Mouse (Mus musculus) gastrocnemius, adult 18-20 months (tissue): ENCODE results near the gene Rhbdd2. TPM values are rescaled to one million over a fixed set of nuclear protein-coding genes. Genes with fewer than 3 reads are reported as not detected.

ENCODE experiments used
- DNase-seq: peaks from one replicate; pipeline ENCODE4 v3.0.0; 2021; ENCODE audit warnings: low spot score
- total RNA-seq, 2 experiments: library from RNA; stranded (reverse); gene quantifications; 2 replicates each; pipeline ENCODE4 v1.2.3; 2021

The Rhbdd2 gene
- total RNA-seq, 2 experiments from 2014 or later = 11.4 to 13.0 TPM

DNA sequence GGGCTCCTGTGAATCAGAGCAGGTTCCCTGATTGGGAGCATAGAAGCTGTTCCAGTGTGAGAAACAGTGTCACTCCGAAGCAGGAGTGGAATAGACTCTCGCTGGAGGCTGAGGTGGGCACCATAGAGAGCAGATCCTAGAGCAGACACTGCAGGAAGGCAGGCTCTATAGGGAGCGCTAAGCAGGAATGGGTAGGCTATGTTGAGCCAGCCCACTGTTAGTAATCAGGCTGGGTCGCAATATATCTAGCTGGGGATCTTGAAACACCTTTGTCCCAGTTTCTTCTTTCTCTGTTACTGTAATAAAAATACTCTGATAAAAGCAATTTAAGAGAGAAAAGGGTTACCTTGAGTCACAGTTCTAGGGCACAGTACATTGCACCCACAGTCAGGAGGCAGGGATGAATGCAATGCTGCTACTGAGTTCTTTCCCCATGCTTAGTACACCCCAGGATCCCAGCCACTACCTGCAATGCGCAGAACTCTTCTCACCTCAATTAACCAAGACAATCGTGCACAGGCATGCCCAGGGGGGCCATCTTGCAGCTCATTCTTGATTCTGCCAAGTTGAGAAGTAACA is 48.6 kb downstream of the Rhbdd2 start:
- DNase-seq = no peak

DNA sequence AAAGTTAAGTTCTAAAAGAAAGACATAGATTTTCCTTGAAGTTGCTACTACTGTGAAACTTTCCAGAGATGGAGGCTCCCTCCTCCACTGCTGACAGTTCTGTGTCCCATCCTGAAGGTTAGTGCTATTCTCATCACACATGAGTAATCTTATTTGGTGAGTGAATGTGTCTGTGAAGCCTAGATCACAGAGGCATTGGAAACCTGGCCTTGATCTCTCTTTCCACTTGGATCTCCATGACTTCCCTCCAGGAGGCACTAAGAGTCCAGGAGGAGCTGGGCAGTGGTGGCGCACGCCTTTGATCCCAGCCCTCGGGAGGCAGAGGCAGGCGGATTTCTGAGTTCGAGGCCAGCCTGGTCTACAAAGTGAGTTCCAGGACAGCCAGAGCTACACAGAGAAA is 49.6 kb downstream of the Rhbdd2 start:
- DNase-seq = no peak

GRCm38 (mm10) chr5:135682942-135683570 is 50.6 kb downstream of the Rhbdd2 start:
- no peak for DNase-seq

- no peak for DNase-seq
Observed at GRCm38 (mm10) chr5:135690401-135690800, 58.0 kb downstream of the Rhbdd2 start.

DNA sequence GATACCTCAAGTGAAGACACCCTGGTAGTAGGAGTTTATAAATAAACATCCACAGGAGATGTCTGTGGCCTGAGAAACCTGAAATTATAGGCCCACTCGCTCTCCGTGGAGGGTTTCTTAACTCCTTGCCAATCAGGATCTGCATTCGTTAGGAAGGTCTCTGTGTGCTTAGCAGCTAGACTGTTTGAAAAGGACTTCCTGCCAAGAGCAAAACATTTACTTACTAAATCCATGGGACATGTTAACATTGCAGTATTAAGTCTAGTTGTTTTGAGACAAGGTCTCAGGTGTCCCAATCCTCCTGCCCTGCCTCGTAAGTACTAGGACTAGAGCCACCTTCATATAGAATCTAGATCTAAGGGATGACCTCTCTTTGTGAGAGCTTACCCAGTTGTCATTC is 58.8 kb downstream of the Rhbdd2 start:
- no peak for DNase-seq

DNA sequence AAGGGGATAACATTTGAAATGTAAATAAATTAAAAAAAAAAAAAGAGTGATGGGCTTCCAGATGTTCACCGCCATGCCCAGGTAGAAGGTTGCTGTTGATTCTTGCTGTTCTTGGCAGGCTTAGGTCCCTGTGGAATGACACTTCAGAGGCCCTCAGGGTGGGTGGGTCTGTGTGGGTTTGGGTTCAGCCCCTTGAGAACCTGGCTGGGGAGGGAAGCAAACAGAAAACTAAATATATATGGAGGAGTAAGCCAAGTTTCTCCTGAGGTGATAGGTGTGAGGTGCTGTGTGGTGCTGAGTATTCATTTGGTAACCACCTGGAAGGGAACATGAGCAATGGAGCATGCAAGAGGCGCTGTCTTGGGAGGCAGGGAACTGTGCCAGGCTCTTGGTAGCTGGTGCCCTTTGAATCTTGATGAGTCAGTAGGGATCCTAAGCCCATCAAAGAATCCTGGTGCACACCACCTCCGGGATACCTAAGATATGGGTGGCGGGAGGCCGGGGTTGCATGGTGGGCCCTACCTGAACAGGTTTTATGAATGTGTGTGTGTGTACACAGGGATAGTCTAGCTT is 60.9 kb downstream of the Rhbdd2 start:
- DNase-seq = no peak

GRCm38 (mm10) chr5:135695277-135695721 is 62.9 kb downstream of the Rhbdd2 start:
- no peak for DNase-seq

Other genes with a start within 250 kb of the Rhbdd2 start
- gene Pom121, start 238.1 kb upstream of the Rhbdd2 start, total RNA-seq = 10 to 100 TPM; 10.0 to 10.9 TPM
- gene Hip1, start 87.5 kb upstream of the Rhbdd2 start, total RNA-seq = 10 to 100 TPM; 17.3 TPM
- gene Ccl26, start 69.0 kb upstream of the Rhbdd2 start, total RNA-seq = not detected
- 1 to 10 TPM in 1 of 2 experiments, under 1 TPM in 1; 0.32 to 1.4 TPM for gene Ccl24, start 59.6 kb upstream of the Rhbdd2 start, total RNA-seq
- 10 to 100 TPM; 30.3 to 35.6 TPM for gene Por, start 37.4 kb downstream of the Rhbdd2 start, total RNA-seq
- gene Tmem120a, start 111.8 kb downstream of the Rhbdd2 start, total RNA-seq = 1 to 10 TPM; 6.8 to 8.4 TPM
- gene Styxl1, start 145.8 kb downstream of the Rhbdd2 start, total RNA-seq = not detected
- gene Mdh2, start 145.9 kb downstream of the Rhbdd2 start, total RNA-seq = 1,000 to 10,000 TPM in 1 of 2 experiments, 100 to 1,000 TPM in 1; 959 to 1,045 TPM
- not detected for gene Srrm3, start 174.3 kb downstream of the Rhbdd2 start, total RNA-seq